Mouse (Mus musculus): ENCODE results near the gene Ell2. TPM values are rescaled to one million over a fixed set of nuclear protein-coding genes. Genes with fewer than 3 reads are reported as not detected.

Gene Ell2
- polyA plus RNA-seq (2014; fragmentation: Nextera tagmentation; extraction: Ambion mirVana), result 11.5 and 13.6 TPM in 2 replicates

- DNase-seq (ENCODE audit: low spot score) (no peak), ATAC-seq (ENCODE audit: low read depth) (no peak)
- no peaks in the 10 kb centered on the region for H3K9me3 ChIP-seq (ENCODE audit: control insufficient read depth, low read length)
- H3K4me2 ChIP-seq (ENCODE audit: low read depth, low read length), result peak within 1 kb of the TSS; percentile 74
- WGBS, result 97% methylated on average over 1 of the region's 1 CpGs
- H3K4me3 ChIP-seq (ENCODE audit: low read depth, low read length), result peak within 1 kb of the TSS; percentile 73
- H3K4me1 ChIP-seq (ENCODE audit: control insufficient read depth, insufficient read depth, low read length), result peaks cover 6% of the 10 kb centered on the region; the same call in 1 of the 2 replicates
- peak within 1 kb of the TSS; percentile 85 for H3K9ac ChIP-seq (ENCODE audit: low read depth, low read length)
- H3K27me3 ChIP-seq (replicated peaks; ENCODE audit: control insufficient read depth, insufficient read depth, low read length), result no peaks in the 10 kb centered on the region
- no peaks in the 10 kb centered on the region for H3K36me3 ChIP-seq (ENCODE audit: control insufficient read depth, insufficient read depth, low read length)
- peak within 1 kb of the TSS; percentile 67 for H3K27ac ChIP-seq (replicated peaks; ENCODE audit: low read depth, low read length)
Observed at GRCm38 (mm10) chr13:75706457-75706856, at the start of gene Ell2. Ell2 (plus strand) TSS chr13:75706757.

- Histone ChIP-seq H3K4me2 (ENCODE audit: low read depth, low read length) (no peak overlapping the region), H3K4me1 (ENCODE audit: control insufficient read depth, insufficient read depth, low read length) (no peaks in the 10 kb centered on the region), H3K9ac (ENCODE audit: low read depth, low read length) (no peak overlapping the region), H3K36me3 (ENCODE audit: control insufficient read depth, insufficient read depth, low read length) (no peaks in the 10 kb centered on the region), H3K4me3 (ENCODE audit: low read depth, low read length) (no peak overlapping the region), H3K27me3 (replicated peaks; ENCODE audit: control insufficient read depth, insufficient read depth, low read length) (no peaks in the 10 kb centered on the region), H3K27ac (replicated peaks; ENCODE audit: low read depth, low read length) (no peak overlapping the region), H3K9me3 (ENCODE audit: control insufficient read depth, low read length) (no peaks in the 10 kb centered on the region)
- WGBS, result 56% methylated on average over 3 of the region's 3 CpGs
- no peak for ATAC-seq (ENCODE audit: low read depth)
- no peak for DNase-seq (ENCODE audit: low spot score)
Observed at GRCm38 (mm10) chr13:75685438-75685837, 21.1 kb upstream of the Ell2 start.

GRCm38 (mm10) chr13:75686995-75687394, 19.6 kb upstream of the Ell2 start:
- DNase-seq (ENCODE audit: low spot score), result no peak
- Histone ChIP-seq H3K9ac (ENCODE audit: low read depth, low read length) (no peak overlapping the region), H3K36me3 (ENCODE audit: control insufficient read depth, insufficient read depth, low read length) (no peaks in the 10 kb centered on the region), H3K9me3 (ENCODE audit: control insufficient read depth, low read length) (no peaks in the 10 kb centered on the region), H3K4me2 (ENCODE audit: low read depth, low read length) (no peak overlapping the region), H3K4me1 (ENCODE audit: control insufficient read depth, insufficient read depth, low read length) (no peaks in the 10 kb centered on the region), H3K27ac (replicated peaks; ENCODE audit: low read depth, low read length) (no peak overlapping the region), H3K4me3 (ENCODE audit: low read depth, low read length) (no peak overlapping the region), H3K27me3 (replicated peaks; ENCODE audit: control insufficient read depth, insufficient read depth, low read length) (no peaks in the 10 kb centered on the region)
- ATAC-seq (ENCODE audit: low read depth), result no peak
- WGBS, result 67% methylated on average over 4 of the region's 4 CpGs

- no peak overlapping the region for H3K27ac ChIP-seq (replicated peaks; ENCODE audit: low read depth, low read length)
- no peak overlapping the region for H3K4me3 ChIP-seq (ENCODE audit: low read depth, low read length)
- H3K9ac ChIP-seq (ENCODE audit: low read depth, low read length), result no peak overlapping the region
- no peak for ATAC-seq (ENCODE audit: low read depth)
- H3K36me3 ChIP-seq (ENCODE audit: control insufficient read depth, insufficient read depth, low read length), result no peaks in the 10 kb centered on the region
- H3K4me1 ChIP-seq (ENCODE audit: control insufficient read depth, insufficient read depth, low read length), result no peaks in the 10 kb centered on the region
- no peak overlapping the region for H3K4me2 ChIP-seq (ENCODE audit: low read depth, low read length)
- no peaks in the 10 kb centered on the region for H3K27me3 ChIP-seq (replicated peaks; ENCODE audit: control insufficient read depth, insufficient read depth, low read length)
- no peaks in the 10 kb centered on the region for H3K9me3 ChIP-seq (ENCODE audit: control insufficient read depth, low read length)
- DNase-seq (ENCODE audit: low spot score), result no peak
Observed at GRCm38 (mm10) chr13:75691625-75692024, 14.9 kb upstream of the Ell2 start.

- no peak overlapping the region for H3K9ac ChIP-seq (ENCODE audit: low read depth, low read length)
- ATAC-seq (ENCODE audit: low read depth) (no peak), DNase-seq (ENCODE audit: low spot score) (no peak)
- no peaks in the 10 kb centered on the region for H3K4me1 ChIP-seq (ENCODE audit: control insufficient read depth, insufficient read depth, low read length)
- no peaks in the 10 kb centered on the region for H3K27me3 ChIP-seq (replicated peaks; ENCODE audit: control insufficient read depth, insufficient read depth, low read length)
- H3K27ac ChIP-seq (replicated peaks; ENCODE audit: low read depth, low read length), result no peak overlapping the region
- no peaks in the 10 kb centered on the region for H3K9me3 ChIP-seq (ENCODE audit: control insufficient read depth, low read length)
- H3K4me2 ChIP-seq (ENCODE audit: low read depth, low read length), result no peak overlapping the region
- no peak overlapping the region for H3K4me3 ChIP-seq (ENCODE audit: low read depth, low read length)
- no peaks in the 10 kb centered on the region for H3K36me3 ChIP-seq (ENCODE audit: control insufficient read depth, insufficient read depth, low read length)
Observed at GRCm38 (mm10) chr13:75693081-75693480, 13.5 kb upstream of the Ell2 start.

GRCm38 (mm10) chr13:75702814-75703213, 3.7 kb upstream of the Ell2 start:
- no peaks in the 10 kb centered on the region for H3K9me3 ChIP-seq (ENCODE audit: control insufficient read depth, low read length)
- H3K27ac ChIP-seq (replicated peaks; ENCODE audit: low read depth, low read length), result no peak overlapping the region
- H3K4me1 ChIP-seq (ENCODE audit: control insufficient read depth, insufficient read depth, low read length), result no peaks in the 10 kb centered on the region
- H3K4me3 ChIP-seq (ENCODE audit: low read depth, low read length), result no peak overlapping the region
- ATAC-seq (ENCODE audit: low read depth), result no peak
- no peaks in the 10 kb centered on the region for H3K36me3 ChIP-seq (ENCODE audit: control insufficient read depth, insufficient read depth, low read length)
- H3K9ac ChIP-seq (ENCODE audit: low read depth, low read length), result no peak overlapping the region
- H3K4me2 ChIP-seq (ENCODE audit: low read depth, low read length), result no peak overlapping the region
- H3K27me3 ChIP-seq (replicated peaks; ENCODE audit: control insufficient read depth, insufficient read depth, low read length), result no peaks in the 10 kb centered on the region
- DNase-seq (ENCODE audit: low spot score), result no peak
- 63% methylated on average over 5 of the region's 5 CpGs for WGBS

- ATAC-seq (ENCODE audit: low read depth), result peak; percentile 99
Observed at GRCm38 (mm10) chr13:75706882-75707816, 592 bp downstream of the Ell2 start.

GRCm38 (mm10) chr13:75707821-75708636, 1.5 kb downstream of the Ell2 start:
- Histone ChIP-seq H3K27ac (replicated peaks; ENCODE audit: low read depth, low read length) (peak overlapping the region; percentile 67), H3K36me3 (ENCODE audit: control insufficient read depth, insufficient read depth, low read length) (no peaks in the 10 kb centered on the region), H3K9me3 (ENCODE audit: control insufficient read depth, low read length) (no peaks in the 10 kb centered on the region), H3K9ac (ENCODE audit: low read depth, low read length) (peak overlapping the region; percentile 85), H3K27me3 (replicated peaks; ENCODE audit: control insufficient read depth, insufficient read depth, low read length) (no peaks in the 10 kb centered on the region), H3K4me2 (ENCODE audit: low read depth, low read length) (peak overlapping the region; percentile 74), H3K4me3 (ENCODE audit: low read depth, low read length) (peak overlapping the region; percentile 73), H3K4me1 (ENCODE audit: control insufficient read depth, insufficient read depth, low read length) (peaks cover 6% of the 10 kb centered on the region; the same call in 1 of the 2 replicates)
- under 1% methylated on average over 46 of the region's 83 CpGs for WGBS
- peak; percentile 44 for DNase-seq (ENCODE audit: low spot score)
- ATAC-seq (ENCODE audit: low read depth), result peak; percentile 63

More at GRCm38 (mm10) chr13:75706882-75707816, 592 bp downstream of the Ell2 start:
- DNase-seq (ENCODE audit: low spot score), result peak; percentile 96
- H3K9me3 ChIP-seq (ENCODE audit: control insufficient read depth, low read length), result no peaks in the 10 kb centered on the region
- peak overlapping the region; percentile 67 for H3K27ac ChIP-seq (replicated peaks; ENCODE audit: low read depth, low read length)
- peaks cover 6% of the 10 kb centered on the region; the same call in 1 of the 2 replicates for H3K4me1 ChIP-seq (ENCODE audit: control insufficient read depth, insufficient read depth, low read length)
- H3K9ac ChIP-seq (ENCODE audit: low read depth, low read length), result peak overlapping the region; percentile 85
- 16% methylated on average over 27 of the region's 64 CpGs for WGBS
- no peaks in the 10 kb centered on the region for H3K36me3 ChIP-seq (ENCODE audit: control insufficient read depth, insufficient read depth, low read length)
- H3K4me2 ChIP-seq (ENCODE audit: low read depth, low read length), result peak overlapping the region; percentile 74
- H3K4me3 ChIP-seq (ENCODE audit: low read depth, low read length), result peak overlapping the region; percentile 73
- H3K27me3 ChIP-seq (replicated peaks; ENCODE audit: control insufficient read depth, insufficient read depth, low read length), result no peaks in the 10 kb centered on the region
